Mouse (Mus musculus) ES-Bruce4 (cell line): ENCODE measurements around the gene Alkbh4. TPM values are rescaled to one million over a fixed set of nuclear protein-coding genes. Genes with fewer than 3 reads are reported as not detected.
"Not testable (repeated sequence)": the region's sequence is repeated elsewhere in the genome, so short reads cannot be mapped to it uniquely, and the experiment has no call there.

Experiments
- H3K27ac ChIP-seq: 2 replicates; pipeline ENCODE4 v1.5.1; 2012; ENCODE audit warnings: low read length, inconsistent platforms; ENCODE audit not compliant: insufficient read depth
- H3K27me3 ChIP-seq: 2 replicates; pipeline ENCODE4 v1.6.1; 2012; ENCODE audit warnings: mild to moderate bottlenecking, low read length, inconsistent platforms; ENCODE audit not compliant: control insufficient read depth, poor library complexity, insufficient read depth, severe bottlenecking
- H3K36me3 ChIP-seq: 2 replicates; pipeline ENCODE4 v1.6.1; 2012; ENCODE audit warnings: inconsistent platforms, mild to moderate bottlenecking, low read length, moderate library complexity; ENCODE audit not compliant: control insufficient read depth, poor library complexity, insufficient read depth, severe bottlenecking
- H3K4me1 ChIP-seq: one replicate; pipeline ENCODE4 v1.8.1; 2011; ENCODE audit warnings: low read length; ENCODE audit not compliant: control insufficient read depth, insufficient read depth
- H3K4me3 ChIP-seq: 2 replicates; pipeline ENCODE4 v1.5.1; 2011; ENCODE audit warnings: low read depth, mild to moderate bottlenecking, low read length
- H3K9ac ChIP-seq: 2 replicates; pipeline ENCODE4 v1.6.1; 2012; ENCODE audit warnings: low read depth, mild to moderate bottlenecking, inconsistent platforms; ENCODE audit not compliant: poor library complexity, severe bottlenecking
- H3K9me3 ChIP-seq: replicated peaks from 2 replicates; pipeline ENCODE4 v1.6.1; 2012; ENCODE audit warnings: mild to moderate bottlenecking, low read length, inconsistent platforms; ENCODE audit not compliant: control insufficient read depth, poor library complexity, insufficient read depth, severe bottlenecking
- CTCF ChIP-seq: IDR thresholded peaks from one replicate; pipeline ENCODE4 v1.8.1; 2011; ENCODE audit warnings: low read depth, low read length
- EP300 ChIP-seq: IDR thresholded peaks from 2 replicates; pipeline ENCODE4 v1.6.1; 2011; ENCODE audit warnings: low read depth, low read length; ENCODE audit not compliant: insufficient read depth
- POLR2A ChIP-seq: IDR thresholded peaks from one replicate; pipeline ENCODE4 v1.8.1; 2011; ENCODE audit warnings: low read length; ENCODE audit not compliant: insufficient read depth
- polyA plus RNA-seq: library from polyadenylated mRNA; stranded (reverse); fragments of >200 nt; gene quantifications from 2 replicates; pipeline ENCODE4 v1.2.4, GENCODE M21; 2011; ENCODE audit warnings: low read depth; ENCODE audit not compliant: missing spikeins, insufficient read depth, insufficient read length

Gene Alkbh4
- polyA plus RNA-seq, 1 experiment: 8.7 TPM

- H3K36me3 ChIP-seq: no peaks in the 10 kb centered on the region
- no peaks in the 10 kb centered on the region for H3K27me3 ChIP-seq
- no peak for TF ChIP-seq POLR2A
- no peak for TF ChIP-seq EP300
- no peak for TF ChIP-seq CTCF
- no peak overlapping the region for H3K4me3 ChIP-seq
- no peak overlapping the region for H3K9ac ChIP-seq
- H3K27ac ChIP-seq: no peak overlapping the region
- H3K4me1 ChIP-seq: no peaks in the 10 kb centered on the region
- no peaks in the 10 kb centered on the region for H3K9me3 ChIP-seq
These were observed 4.1 kb downstream of the Alkbh4 start for GRCm38 (mm10) chr5:136140057-136140482.

DNA sequence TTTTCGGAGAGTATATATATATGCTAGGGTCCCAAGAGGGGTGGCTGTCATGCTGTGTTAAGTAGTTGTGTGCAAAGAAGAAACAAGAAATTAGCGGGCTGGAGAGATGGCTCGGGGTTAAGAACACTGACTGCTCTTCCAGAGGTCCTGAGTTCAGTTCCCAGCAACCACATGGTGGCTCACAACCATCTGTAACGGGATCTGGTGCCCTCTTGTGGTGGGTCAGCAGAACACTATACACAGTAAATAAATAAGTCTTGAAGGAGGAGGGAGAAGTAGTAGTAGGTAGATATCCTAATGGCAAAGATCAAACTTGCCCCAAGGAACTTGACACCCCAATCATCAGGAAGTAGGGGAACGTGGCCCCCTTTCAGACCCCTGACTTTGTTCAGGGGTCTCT is 6.8 kb downstream of the Alkbh4 start:
- TF ChIP-seq EP300 (no peak), CTCF (peak; percentile 40), POLR2A (no peak)
- no peak overlapping the region for H3K27ac ChIP-seq
- no peaks in the 10 kb centered on the region for H3K27me3 ChIP-seq
- no peaks in the 10 kb centered on the region for H3K9me3 ChIP-seq
- H3K36me3 ChIP-seq: no peaks in the 10 kb centered on the region
- no peak overlapping the region for H3K9ac ChIP-seq
- no peak overlapping the region for H3K4me3 ChIP-seq
- no peaks in the 10 kb centered on the region for H3K4me1 ChIP-seq

GRCm38 (mm10) chr5:136143161-136143755 is 7.3 kb downstream of the Alkbh4 start:
- Histone ChIP-seq H3K4me3 (no peak overlapping the region), H3K27me3 (no peaks in the 10 kb centered on the region), H3K4me1 (no peaks in the 10 kb centered on the region), H3K27ac (no peak overlapping the region), H3K9me3 (no peaks in the 10 kb centered on the region), H3K9ac (no peak overlapping the region), H3K36me3 (no peaks in the 10 kb centered on the region)
- TF ChIP-seq CTCF (peak; percentile 47), EP300 (no peak), POLR2A (no peak)

- no peaks in the 10 kb centered on the region for H3K9me3 ChIP-seq
- no peaks in the 10 kb centered on the region for H3K27me3 ChIP-seq
- no peaks in the 10 kb centered on the region for H3K4me1 ChIP-seq
- H3K4me3 ChIP-seq: no peak overlapping the region
- TF ChIP-seq EP300: no peak
- TF ChIP-seq POLR2A: no peak
- TF ChIP-seq CTCF: no peak
- H3K9ac ChIP-seq: no peak overlapping the region
- no peak overlapping the region for H3K27ac ChIP-seq
- H3K36me3 ChIP-seq: no peaks in the 10 kb centered on the region
These were observed 8.9 kb downstream of the Alkbh4 start for GRCm38 (mm10) chr5:136144606-136145430.

- H3K27ac ChIP-seq: no peak overlapping the region
- no peak overlapping the region for H3K9ac ChIP-seq
- no peaks in the 10 kb centered on the region for H3K4me1 ChIP-seq
- TF ChIP-seq POLR2A: no peak
- no peak for TF ChIP-seq EP300
- TF ChIP-seq CTCF: no peak
- H3K9me3 ChIP-seq: no peaks in the 10 kb centered on the region
- H3K36me3 ChIP-seq: no peaks in the 10 kb centered on the region
- H3K27me3 ChIP-seq: no peaks in the 10 kb centered on the region
- no peak overlapping the region for H3K4me3 ChIP-seq
These were observed 11.0 kb downstream of the Alkbh4 start for GRCm38 (mm10) chr5:136146936-136147335.

GRCm38 (mm10) chr5:136147704-136148103 is 11.8 kb downstream of the Alkbh4 start:
- no peak overlapping the region for H3K27ac ChIP-seq
- H3K36me3 ChIP-seq: no peaks in the 10 kb centered on the region
- no peak overlapping the region for H3K4me3 ChIP-seq
- H3K9me3 ChIP-seq: no peaks in the 10 kb centered on the region
- H3K4me1 ChIP-seq: no peaks in the 10 kb centered on the region
- TF ChIP-seq EP300 (no peak), CTCF (no peak), POLR2A (no peak)
- H3K27me3 ChIP-seq: no peaks in the 10 kb centered on the region
- H3K9ac ChIP-seq: no peak overlapping the region

GRCm38 (mm10) chr5:136149134-136149576 is 13.2 kb downstream of the Alkbh4 start:
- not testable (repeated sequence) for H3K36me3 ChIP-seq, H3K9ac ChIP-seq, H3K4me3 ChIP-seq, H3K4me1 ChIP-seq, H3K9me3 ChIP-seq, H3K27me3 ChIP-seq, H3K27ac ChIP-seq
